Mouse (Mus musculus) embryonic fibroblast, embryonic 13.5 days (primary cell): ENCODE data around the gene Slc16a3. TPM values are rescaled to one million over a fixed set of nuclear protein-coding genes. Genes with fewer than 3 reads are reported as not detected.

Experiments
- H3K27ac ChIP-seq: 2 replicates; pipeline ENCODE4 v1.5.1; 2012; ENCODE audit warnings: low read length, control low read depth, inconsistent platforms; ENCODE audit not compliant: insufficient read depth
- H3K4me1 ChIP-seq: 2 replicates; pipeline ENCODE4 v1.6.1; 2011; ENCODE audit warnings: low read length; ENCODE audit not compliant: control insufficient read depth, insufficient read depth
- H3K4me3 ChIP-seq: 2 replicates; pipeline ENCODE4 v1.5.1; 2011; ENCODE audit warnings: mild to moderate bottlenecking, control low read depth, low read length; ENCODE audit not compliant: insufficient read depth
- CTCF ChIP-seq: IDR thresholded peaks from 2 replicates; pipeline ENCODE4 v1.5.1; 2011; ENCODE audit warnings: mild to moderate bottlenecking, control low read depth, low read length, moderate library complexity, borderline replicate concordance; ENCODE audit not compliant: insufficient read depth
- POLR2A ChIP-seq: IDR thresholded peaks from 2 replicates; pipeline ENCODE4 v1.6.1; 2011; ENCODE audit warnings: low read depth, mild to moderate bottlenecking, control low read depth, low read length, moderate library complexity
- polyA plus RNA-seq: library from polyadenylated mRNA; stranded (reverse); fragments of >200 nt; gene quantifications from 2 replicates; pipeline ENCODE4 v1.2.4, GENCODE M21; 2011; ENCODE audit warnings: low read depth; ENCODE audit not compliant: missing spikeins, insufficient read length

The Slc16a3 gene
- polyA plus RNA-seq, 1 experiment: 43.8 TPM

GRCm38 (mm10) chr11:120965587-120965986 is 17.3 kb downstream of the Slc16a3 start:
- Histone ChIP-seq H3K4me1 (0 out of 2 replicates have a peak, but pooled peaks cover under 1% of the 10 kb centered on the region), H3K4me3 (no peak overlapping the region), H3K27ac (no peak overlapping the region)
- TF ChIP-seq CTCF (no peak), POLR2A (no peak)

- TF ChIP-seq CTCF (no peak), POLR2A (no peak)
- H3K27ac ChIP-seq: no peak overlapping the region
- H3K4me3 ChIP-seq: no peak overlapping the region
- H3K4me1 ChIP-seq: peaks cover 3% of the 10 kb centered on the region
Measured at GRCm38 (mm10) chr11:120969742-120970141, 21.5 kb downstream of the Slc16a3 start.

GRCm38 (mm10) chr11:120971237-120971636 is 23.0 kb downstream of the Slc16a3 start:
- Histone ChIP-seq H3K27ac (no peak overlapping the region), H3K4me1 (peaks cover 3% of the 10 kb centered on the region), H3K4me3 (no peak overlapping the region)
- TF ChIP-seq CTCF: no peak
- TF ChIP-seq POLR2A: no peak

- Histone ChIP-seq H3K4me3 (no peak overlapping the region), H3K27ac (no peak overlapping the region), H3K4me1 (peaks cover 3% of the 10 kb centered on the region)
- no peak for TF ChIP-seq CTCF
- TF ChIP-seq POLR2A: no peak
Measured at GRCm38 (mm10) chr11:120973318-120973717, 25.0 kb downstream of the Slc16a3 start.

- no peak for TF ChIP-seq POLR2A
- no peak for TF ChIP-seq CTCF
- Histone ChIP-seq H3K4me3 (no peak overlapping the region), H3K27ac (no peak overlapping the region), H3K4me1 (peaks cover 15% of the 10 kb centered on the region)
Measured at GRCm38 (mm10) chr11:120979711-120980426, 31.6 kb downstream of the Slc16a3 start.

GRCm38 (mm10) chr11:120980427-120981035 is 32.3 kb downstream of the Slc16a3 start:
- TF ChIP-seq POLR2A: no peak
- TF ChIP-seq CTCF: no peak

GRCm38 (mm10) chr11:120981661-120982060 is 33.4 kb downstream of the Slc16a3 start:
- no peak for TF ChIP-seq POLR2A
- no peak for TF ChIP-seq CTCF
- H3K4me1 ChIP-seq: peaks cover 25% of the 10 kb centered on the region
- H3K4me3 ChIP-seq: no peak overlapping the region
- no peak overlapping the region for H3K27ac ChIP-seq

More at GRCm38 (mm10) chr11:120980427-120981035, 32.3 kb downstream of the Slc16a3 start:
- H3K4me3 ChIP-seq: no peak overlapping the region
- no peak overlapping the region for H3K27ac ChIP-seq
- H3K4me1 ChIP-seq: peaks cover 21% of the 10 kb centered on the region

GRCm38 (mm10) chr11:120982459-120982858 is 34.2 kb downstream of the Slc16a3 start:
- no peak overlapping the region for H3K27ac ChIP-seq
- TF ChIP-seq CTCF (no peak), POLR2A (no peak)
- no peak overlapping the region for H3K4me3 ChIP-seq
- peaks cover 25% of the 10 kb centered on the region for H3K4me1 ChIP-seq

GRCm38 (mm10) chr11:120984448-120985330 is 36.4 kb downstream of the Slc16a3 start:
- TF ChIP-seq POLR2A (no peak), CTCF (no peak)
- peaks cover 36% of the 10 kb centered on the region for H3K4me1 ChIP-seq
- H3K4me3 ChIP-seq: no peak overlapping the region
- H3K27ac ChIP-seq: peak overlapping the region; percentile 54
